34 mouse cellular contexts compared by ENCODE assay signal in the genomic region with DNA sequence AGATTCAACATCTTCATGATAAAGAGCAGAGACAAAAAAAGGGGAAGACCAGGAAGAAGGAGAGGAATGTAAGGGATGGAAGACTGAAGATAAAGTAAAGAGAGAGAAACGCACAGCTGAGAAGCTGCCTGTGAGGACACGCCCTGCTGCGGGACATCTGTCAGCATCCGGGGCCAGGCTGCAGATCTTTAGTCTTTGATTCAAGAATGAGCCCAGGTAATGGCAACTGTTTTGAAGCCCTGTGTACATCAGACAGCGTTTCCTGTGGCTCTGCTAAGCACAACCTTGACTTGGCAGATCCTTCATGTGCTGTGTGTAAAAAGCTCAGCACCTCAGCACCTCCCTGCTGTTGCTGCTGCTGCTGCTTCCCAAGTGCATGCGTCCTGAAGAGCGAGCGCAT.
DNase-seq lines count a peak whose midpoint lies in the region; ATAC-seq and TF ChIP-seq lines count a peak whose summit lies in the region.
"Had no signal": no experiment of that assay in that cellular context is flagged by ENCODE, and none has a peak within 500 bp of the region (broad histone marks: within the 10 kb centered on the region; RNA-seq: fewer than 3 reads in every experiment).

No protein-coding gene starts in this region.

- H3K27ac ChIP-seq in heart, embryonic 11.5 days (ENCODE audit: low read depth, low read length): no peak overlapping the region
- no peak overlapping the region for H3K27ac ChIP-seq in forebrain, postnatal 0 days (ENCODE audit: low read depth, low read length)
- no peak overlapping the region for H3K27ac ChIP-seq in forebrain, embryonic 16.5 days (ENCODE audit: low read length)
- H3K27ac ChIP-seq: embryonic facial prominence, embryonic 10.5 days; embryonic facial prominence, embryonic 13.5 days; forebrain, embryonic 12.5 days; forebrain, embryonic 15.5 days; heart, embryonic 15.5 days; hindbrain, embryonic 10.5 days; hindbrain, embryonic 14.5 days; hindbrain, postnatal 0 days had no signal

- no peaks in the 10 kb centered on the region for H3K27me3 ChIP-seq in heart, embryonic 11.5 days (ENCODE audit: control insufficient read depth, insufficient read depth, low read length)
- H3K27me3 ChIP-seq in forebrain, postnatal 0 days (ENCODE audit: insufficient read depth, low read length): no peaks in the 10 kb centered on the region
- no peaks in the 10 kb centered on the region for H3K27me3 ChIP-seq in forebrain, embryonic 16.5 days (replicated peaks; ENCODE audit: control insufficient read depth, insufficient read depth, low read length)
- H3K27me3 ChIP-seq: CH12.LX; embryonic facial prominence, embryonic 13.5 days; forebrain, embryonic 12.5 days; forebrain, embryonic 15.5 days; heart, embryonic 12.5 days; heart, embryonic 15.5 days; Patski had no signal

- H3K4me1 ChIP-seq in heart, embryonic 11.5 days (ENCODE audit: control insufficient read depth, insufficient read depth, low read length): no peaks in the 10 kb centered on the region
- H3K4me1 ChIP-seq in forebrain, postnatal 0 days (ENCODE audit: insufficient read depth): no peaks in the 10 kb centered on the region
- no peaks in the 10 kb centered on the region for H3K4me1 ChIP-seq in forebrain, embryonic 16.5 days (replicated peaks; ENCODE audit: control insufficient read depth, insufficient read depth, low read length)
- H3K4me1 ChIP-seq: forebrain, embryonic 12.5 days; forebrain, embryonic 15.5 days; hindbrain, embryonic 10.5 days had no signal

- TF ChIP-seq CTCF in forebrain, postnatal 0 days (IDR thresholded peaks at IDR 0.05; ENCODE audit: low read depth): no peak

- DNase-seq in heart, adult 11 months: peak; percentile 56
- peak; percentile 7 for DNase-seq in ZHBTc4 (ENCODE audit: low read depth, low spot score)
- peak; percentile 41 for DNase-seq in thymus, postnatal 14 days
- DNase-seq in forebrain, postnatal 0 days: no peak
- DNase-seq in right cerebral cortex, adult 2 months (ENCODE audit: low spot score in 2 of 2): no peak
- DNase-seq: adrenal gland, adult 8-10 months; adrenal gland, postnatal 25 days; B cell, adult 2 months; cerebellum, adult 11-12 months; cerebellum, adult 8-10 months; cerebellum, postnatal 10 days; cerebellum, postnatal 36 days; embryo, embryonic 11 days; gastrocnemius, postnatal 10 days; gastrocnemius, postnatal 36 days; heart, postnatal 10 days; heart, postnatal 36 days had no signal

- H3K36me3 ChIP-seq in heart, embryonic 11.5 days (ENCODE audit: control insufficient read depth, insufficient read depth, low read length): peaks cover 14% of the 10 kb centered on the region; the same call in 1 of the 2 replicates
- H3K36me3 ChIP-seq in forebrain, postnatal 0 days (ENCODE audit: insufficient read depth): no peaks in the 10 kb centered on the region
- no peaks in the 10 kb centered on the region for H3K36me3 ChIP-seq in forebrain, embryonic 16.5 days (ENCODE audit: control insufficient read depth, insufficient read depth)
- H3K36me3 ChIP-seq: forebrain, embryonic 12.5 days; forebrain, embryonic 15.5 days had no signal

- H3K4me3 ChIP-seq in heart, embryonic 11.5 days (ENCODE audit: low read depth, low read length): no peak overlapping the region
- H3K4me3 ChIP-seq in forebrain, postnatal 0 days (ENCODE audit: low read depth, low read length): no peak overlapping the region
- no peak overlapping the region for H3K4me3 ChIP-seq in forebrain, embryonic 16.5 days (replicated peaks; ENCODE audit: low read length)
- H3K4me3 ChIP-seq: embryonic facial prominence, embryonic 10.5 days; embryonic facial prominence, embryonic 13.5 days; erythroblast, embryonic 14.5 days; forebrain, embryonic 12.5 days; forebrain, embryonic 15.5 days; heart, embryonic 12.5 days; heart, embryonic 15.5 days; hindbrain, embryonic 10.5 days had no signal

- no peak overlapping the region for H3K4me2 ChIP-seq in heart, embryonic 11.5 days
- H3K4me2 ChIP-seq in forebrain, postnatal 0 days (ENCODE audit: low read depth): no peak overlapping the region
- H3K4me2 ChIP-seq in forebrain, embryonic 16.5 days (ENCODE audit: low read length): no peak overlapping the region
- H3K4me2 ChIP-seq: embryonic facial prominence, embryonic 13.5 days; forebrain, embryonic 12.5 days; forebrain, embryonic 15.5 days; heart, embryonic 12.5 days; heart, embryonic 15.5 days; hindbrain, embryonic 14.5 days had no signal

- no peak overlapping the region for H3K9ac ChIP-seq in heart, embryonic 11.5 days (ENCODE audit: low read depth, low read length)
- no peak overlapping the region for H3K9ac ChIP-seq in forebrain, postnatal 0 days
- no peak overlapping the region for H3K9ac ChIP-seq in forebrain, embryonic 16.5 days (replicated peaks; ENCODE audit: low read depth, low read length)
- H3K9ac ChIP-seq: embryonic facial prominence, embryonic 13.5 days; forebrain, embryonic 12.5 days; forebrain, embryonic 15.5 days; heart, embryonic 12.5 days; heart, embryonic 15.5 days; hindbrain, embryonic 14.5 days had no signal

- H3K9me3 ChIP-seq in heart, embryonic 11.5 days (replicated peaks; ENCODE audit: control insufficient read depth, low read length): no peaks in the 10 kb centered on the region
- no peaks in the 10 kb centered on the region for H3K9me3 ChIP-seq in forebrain, postnatal 0 days (ENCODE audit: low read length)
- H3K9me3 ChIP-seq in forebrain, embryonic 16.5 days (ENCODE audit: control insufficient read depth, low read length): no peaks in the 10 kb centered on the region
- H3K9me3 ChIP-seq: embryonic facial prominence, embryonic 10.5 days; embryonic facial prominence, embryonic 13.5 days; forebrain, embryonic 12.5 days; forebrain, embryonic 15.5 days; G1E; heart, embryonic 12.5 days; heart, embryonic 15.5 days; hindbrain, embryonic 10.5 days had no signal

- 75% methylated on average over 8 of the region's 8 CpGs for WGBS in heart, embryonic 11.5 days (ENCODE audit: insufficient replicate concordance)
- WGBS in forebrain, postnatal 0 days: 89% methylated on average over 8 of the region's 8 CpGs
- 94% methylated on average over 8 of the region's 8 CpGs for WGBS in forebrain, embryonic 16.5 days

- no peak for ATAC-seq in heart, embryonic 11.5 days (replicated peaks; ENCODE audit: insufficient number of reproducible peaks, low FRiP score, low TSS enrichment)
- ATAC-seq in forebrain, postnatal 0 days: no peak
- ATAC-seq in forebrain, embryonic 16.5 days: no peak
- ATAC-seq: activated CD4-positive, CD25-positive, alpha-beta regulatory T cell, adult 4 months; forebrain, embryonic 15.5 days; hindbrain, postnatal 0 days; inflammation-experienced regulatory T-cells, adult 6 months; Patski had no signal

Comparison
In these comparisons a context has a peak if more than half of its experiments do, and no peak if none do; other contexts are left out.
1. DNase-seq: peak in heart, adult 11 months (single experiment), ZHBTc4 (single experiment) and thymus, postnatal 14 days (single experiment); none in forebrain, postnatal 0 days (single experiment) and right cerebral cortex, adult 2 months (0 of 2).